Mouse (Mus musculus): ENCODE measurements around the gene Ptger2. TPM values are rescaled to one million over a fixed set of nuclear protein-coding genes. Genes with fewer than 3 reads are reported as not detected.

The Ptger2 gene
- polyA plus RNA-seq, 1 experiment from 2014 or later: 0.48 TPM

MicroRNAs within 50 kb of the gene (microRNA counts, 519-probe panel; counts per million panel counts)
- 342 counts per million, percentile 67 among the panel's probes with 10 or more counts for microRNA mmu-miR-327

Small RNA genes within 50 kb of the gene (microRNA-seq; reads per million reads assigned to microRNA genes)
- gene Mir327: not detected

Other genes with a start within 250 kb of the Ptger2 start
- gene Gm8267, start 237.9 kb upstream of the Ptger2 start, polyA plus RNA-seq (2016; fragmentation: Nextera tagmentation; extraction: Ambion mirVana): not detected in 2 replicates
- gene Ptgdr, start 128.8 kb upstream of the Ptger2 start, polyA plus RNA-seq (2016; fragmentation: Nextera tagmentation; extraction: Ambion mirVana): 0.11 and 0.13 TPM in 2 replicates
- gene Gpr137c, start 231.5 kb downstream of the Ptger2 start, polyA plus RNA-seq (2016; fragmentation: Nextera tagmentation; extraction: Ambion mirVana): 10.2 and 12.6 TPM in 2 replicates
- gene Txndc16, start 232.1 kb downstream of the Ptger2 start, polyA plus RNA-seq (2016; fragmentation: Nextera tagmentation; extraction: Ambion mirVana): 25.0 and 26.8 TPM in 2 replicates

Data from neural tube, embryonic 12.5 days (tissue).